Mouse (Mus musculus): ENCODE results near the gene Lsm10.
"Not testable (repeated sequence)": the region's sequence is repeated elsewhere in the genome, so short reads cannot be mapped to it uniquely, and the experiment has no call there.

Lsm10 gene

DNA sequence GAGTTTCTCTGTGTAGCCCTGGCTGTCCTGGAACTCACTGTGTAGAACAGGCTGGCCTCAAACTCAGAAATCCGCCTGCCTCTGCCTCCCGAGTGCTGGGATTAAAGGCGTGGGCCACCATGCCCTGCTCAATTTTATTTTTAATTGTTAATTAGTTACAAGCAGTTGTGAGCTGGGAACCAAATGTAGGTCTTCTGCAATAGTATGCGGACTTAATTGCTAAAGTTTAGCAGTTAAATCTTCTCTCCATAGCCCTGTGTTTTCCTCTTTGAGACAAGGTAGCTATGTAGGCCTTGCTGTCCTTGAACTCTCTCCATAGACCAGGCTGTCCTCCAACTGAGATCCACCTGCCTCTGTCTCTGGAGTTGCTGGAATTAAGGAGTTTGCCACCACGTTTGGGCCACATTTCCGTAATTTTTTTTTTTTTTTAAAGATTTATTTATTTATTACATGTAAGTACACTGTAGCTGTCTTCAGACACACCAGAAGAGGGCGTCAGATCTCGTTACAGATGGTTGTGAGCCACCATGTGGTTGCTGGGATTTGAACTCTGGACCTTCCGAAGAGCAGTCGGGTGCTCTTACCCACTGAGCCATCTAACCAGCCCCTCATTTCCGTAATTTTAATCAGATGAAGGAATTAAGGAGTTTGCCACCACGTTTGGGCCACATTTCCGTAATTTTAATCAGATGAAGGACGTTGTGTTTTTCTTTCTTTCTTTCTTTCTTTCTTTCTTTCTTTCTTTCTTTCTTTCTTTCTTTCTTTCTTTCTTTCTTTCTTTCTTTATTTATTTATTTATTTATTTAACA, 597 bp upstream of the Lsm10 start:
- not testable (repeated sequence) for DNase-seq (ENCODE audit: low spot score)

DNA sequence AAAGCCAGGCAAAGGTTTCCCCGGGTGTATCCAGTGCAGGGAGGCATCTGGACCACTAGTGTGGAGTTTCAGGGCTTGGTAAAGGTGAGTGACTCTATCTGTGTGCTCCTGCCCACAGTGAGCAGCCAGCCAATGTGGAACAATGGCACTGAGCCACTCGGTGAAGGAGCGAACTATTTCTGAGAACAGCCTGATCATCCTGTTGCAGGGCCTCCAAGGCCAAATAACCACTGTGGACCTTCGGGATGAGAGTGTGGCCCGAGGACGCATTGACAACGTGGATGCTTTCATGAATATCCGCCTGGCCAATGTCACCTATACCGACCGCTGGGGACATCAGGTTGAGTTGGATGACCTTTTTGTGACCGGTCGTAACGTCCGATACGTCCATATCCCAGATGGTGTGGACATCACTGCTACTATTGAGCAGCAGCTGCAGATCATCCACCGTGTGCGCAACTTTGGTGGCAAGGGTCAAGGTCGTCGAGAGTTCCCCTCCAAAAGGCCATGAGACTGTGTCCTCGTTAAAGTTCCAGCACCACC, 1.4 kb downstream of the Lsm10 start:
- DNase-seq (ENCODE audit: low spot score), result no peak

DNA sequence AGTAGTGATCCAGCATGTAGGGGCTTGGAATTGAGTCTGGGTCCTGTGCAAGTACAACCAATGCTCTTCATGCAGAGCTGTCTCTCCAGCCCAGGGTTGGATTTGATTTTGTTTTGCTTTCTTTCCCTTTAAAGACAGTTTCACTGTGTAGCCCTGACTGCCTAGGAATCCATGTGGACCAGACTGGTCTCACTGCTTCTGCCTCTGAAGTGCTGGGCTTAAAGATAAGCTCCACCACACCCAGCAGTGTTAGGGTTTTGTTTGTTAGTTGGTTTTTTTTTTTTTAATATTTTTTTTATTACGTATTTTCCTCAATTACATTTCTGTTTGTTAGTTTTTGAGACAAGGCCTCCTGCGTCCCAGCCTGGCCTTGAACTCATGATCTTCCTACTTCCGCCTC, 2.9 kb downstream of the Lsm10 start:
- DNase-seq (ENCODE audit: low spot score), result no peak

DNA sequence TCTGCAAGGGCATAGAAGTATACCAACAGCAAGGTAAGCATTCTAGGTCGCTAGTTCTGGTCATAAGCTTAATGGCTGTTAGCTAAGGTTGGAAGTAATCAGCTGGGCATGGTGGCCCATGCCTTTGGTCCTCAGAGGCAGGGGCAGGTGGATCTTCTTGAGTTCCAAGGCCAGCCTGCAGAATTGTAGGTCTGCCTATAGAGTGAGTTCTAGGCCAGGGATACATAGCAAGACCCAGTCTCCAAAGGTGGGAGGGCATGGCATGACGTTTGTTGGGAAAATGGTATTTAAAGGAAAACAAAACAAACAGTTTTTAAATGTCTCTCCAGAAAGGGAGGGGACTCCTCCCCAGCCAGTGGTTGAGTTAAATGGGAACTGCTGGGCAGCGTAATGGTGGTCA, 4.3 kb downstream of the Lsm10 start:
- no peak for DNase-seq (ENCODE audit: low spot score)

DNA sequence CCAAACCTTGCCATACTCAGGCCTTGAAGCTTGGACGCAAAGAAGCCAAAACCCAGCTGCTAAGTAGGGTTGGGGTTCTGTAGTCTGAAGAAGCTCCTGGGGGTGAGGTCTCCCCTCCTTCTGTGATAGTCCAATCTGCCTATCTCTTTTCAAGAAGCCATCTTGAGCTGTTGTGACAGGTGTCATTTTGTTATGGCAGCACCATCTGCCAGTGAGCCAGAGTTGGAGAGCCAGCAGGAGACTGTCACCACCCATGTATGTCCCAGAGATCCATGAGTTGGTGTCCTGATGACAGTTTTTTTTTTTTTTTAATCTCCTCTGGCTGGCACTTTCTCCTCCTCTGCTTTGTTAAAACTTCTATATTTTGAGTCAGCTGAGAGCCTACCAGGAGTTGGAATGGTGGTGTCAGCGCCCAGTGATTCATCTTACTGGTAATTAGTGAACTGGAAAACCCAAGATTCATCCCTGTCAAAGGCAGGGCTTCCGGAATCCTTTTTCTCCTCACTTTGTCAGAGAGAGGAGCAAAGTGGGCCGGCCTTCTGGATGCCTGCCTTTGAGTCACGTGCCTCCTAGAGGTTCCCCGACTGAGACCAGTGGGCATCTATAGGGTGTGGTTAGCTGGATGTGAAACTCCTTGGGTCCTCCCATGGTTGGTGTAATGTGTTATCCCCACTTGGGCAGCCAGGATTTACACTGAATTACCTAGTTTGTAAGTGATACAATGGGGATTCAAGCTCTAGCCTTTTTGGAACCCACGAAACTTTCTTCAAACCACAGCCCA, 5.8 kb downstream of the Lsm10 start:
- DNase-seq (ENCODE audit: low spot score), result no peak

DNA sequence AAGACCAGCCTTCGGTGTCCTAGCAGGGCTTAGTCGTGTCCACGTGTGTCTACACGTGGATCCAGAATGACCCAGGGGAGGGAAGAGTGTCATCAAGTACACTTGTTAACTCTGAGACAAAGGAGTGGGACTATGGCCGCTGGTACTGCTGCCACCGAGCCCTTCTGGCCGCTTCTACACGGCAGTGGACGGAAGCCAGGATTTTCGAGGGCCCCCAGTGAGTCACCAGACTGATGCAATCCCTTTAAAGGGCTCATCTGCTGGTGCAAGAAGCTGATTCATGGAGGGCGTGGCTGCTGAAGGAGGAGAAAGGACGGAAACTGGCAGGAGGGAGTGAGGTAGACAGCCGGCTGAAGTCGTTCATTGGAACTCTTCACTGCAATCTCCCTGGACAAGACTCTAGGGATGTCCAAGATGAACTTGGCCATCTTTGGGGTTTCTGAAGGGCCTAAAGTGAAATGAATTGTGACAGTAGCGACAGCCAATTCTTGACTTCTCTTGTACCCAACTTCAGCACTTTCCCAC, 6.7 kb downstream of the Lsm10 start:
- peak; percentile 55 for DNase-seq (ENCODE audit: low spot score)

DNA sequence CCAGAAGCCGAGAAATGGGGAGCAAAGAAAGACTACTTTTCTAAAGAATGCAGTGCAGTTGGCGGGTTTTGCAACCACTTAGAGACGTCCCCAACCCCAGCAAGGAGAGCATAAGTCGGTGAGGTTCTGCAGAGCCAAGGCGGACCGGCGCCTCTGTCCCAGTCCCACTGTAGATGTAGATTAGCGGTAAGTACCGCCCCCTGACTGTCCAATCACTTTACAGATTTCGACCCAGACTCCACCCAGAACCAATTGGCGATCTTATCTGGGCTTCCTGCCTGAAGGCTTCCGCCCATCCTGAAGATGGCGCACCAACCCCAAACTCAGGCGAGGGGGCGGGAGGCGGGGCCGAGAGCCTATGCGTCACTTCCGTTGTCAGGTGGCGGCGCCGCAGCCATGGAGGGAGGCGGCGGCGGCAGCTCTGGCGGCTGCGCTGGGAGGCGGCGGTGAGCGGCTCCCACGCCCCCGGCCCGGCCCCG, 7.2 kb downstream of the Lsm10 start, which contains the start of gene Stk40:
Gene Stk40, plus strand, starts transcription at position 368 of the 479 bp plus-strand sequence.
- peak; percentile 96 for DNase-seq (ENCODE audit: low spot score)

DNA sequence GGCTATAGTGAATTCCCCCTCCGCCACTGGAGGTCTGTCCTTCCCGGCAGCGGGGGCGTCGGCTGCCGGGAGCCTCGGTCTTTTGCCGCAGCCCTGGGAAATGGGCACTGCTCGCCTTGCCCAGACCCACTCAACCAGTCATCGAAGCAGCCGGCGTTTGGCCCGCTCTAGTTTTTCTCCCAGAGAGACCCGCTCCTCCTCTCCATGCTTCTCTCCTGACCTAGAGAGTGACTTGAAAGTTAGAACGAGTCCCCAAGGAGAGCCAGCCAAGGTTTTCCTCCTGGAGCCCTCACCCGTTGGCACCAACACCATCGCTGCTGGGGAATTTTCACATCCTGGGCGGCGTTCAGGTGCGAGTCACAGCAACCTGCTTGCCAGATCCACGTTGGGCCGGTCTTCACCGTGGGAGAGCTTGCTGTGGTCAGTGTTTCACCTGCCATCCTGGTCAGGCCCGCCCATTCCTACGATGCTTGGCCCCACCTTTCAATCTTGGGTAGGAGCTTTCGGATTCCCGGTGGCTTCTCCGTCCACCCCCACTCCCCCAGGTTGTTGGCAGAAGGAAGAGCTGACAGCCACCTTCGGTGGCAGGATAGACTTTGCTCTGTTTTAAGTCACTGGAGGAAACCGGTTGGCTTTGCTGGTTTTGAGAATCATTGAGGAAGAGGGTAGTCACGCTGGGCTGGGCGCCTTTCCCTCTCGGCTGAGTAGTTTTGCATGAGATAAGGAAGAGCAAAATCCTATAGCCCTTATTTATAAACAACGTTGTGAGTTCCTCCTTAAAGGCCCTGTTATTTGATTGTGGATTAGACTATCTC, 8.0 kb downstream of the Lsm10 start:
- DNase-seq (ENCODE audit: low spot score), result no peak

DNA sequence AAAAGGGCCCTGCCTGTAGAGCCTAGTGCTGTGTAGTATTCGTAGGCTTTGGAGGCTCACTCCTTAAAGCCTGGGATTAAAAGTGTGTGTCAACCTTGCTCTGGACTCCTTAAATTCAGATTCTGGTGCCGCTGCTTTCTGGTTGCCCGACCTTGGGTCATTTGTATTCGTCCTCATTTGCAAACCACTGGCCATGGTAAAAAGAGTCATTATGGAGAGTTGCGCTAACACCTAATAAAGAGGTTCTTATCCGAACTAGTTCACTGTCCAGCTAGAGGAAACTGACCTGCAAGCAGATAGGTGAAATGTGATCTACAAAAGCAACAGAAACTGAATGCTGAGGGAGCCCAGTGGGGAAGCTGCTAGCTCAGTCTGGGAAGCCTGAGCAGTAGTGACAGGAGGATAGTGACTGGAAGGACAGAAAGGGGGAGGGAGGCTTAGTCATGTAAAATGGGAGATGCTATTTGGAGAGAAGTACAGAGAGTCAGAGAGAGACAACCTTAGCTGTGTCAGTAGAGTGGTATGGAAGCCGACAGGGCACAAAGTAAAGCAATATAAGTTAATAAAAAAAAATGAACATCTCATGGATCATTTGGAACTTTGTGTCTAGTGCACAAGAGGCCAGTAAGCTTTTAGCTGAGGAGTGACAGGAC, 8.8 kb downstream of the Lsm10 start:
- no peak for DNase-seq (ENCODE audit: low spot score)

DNA sequence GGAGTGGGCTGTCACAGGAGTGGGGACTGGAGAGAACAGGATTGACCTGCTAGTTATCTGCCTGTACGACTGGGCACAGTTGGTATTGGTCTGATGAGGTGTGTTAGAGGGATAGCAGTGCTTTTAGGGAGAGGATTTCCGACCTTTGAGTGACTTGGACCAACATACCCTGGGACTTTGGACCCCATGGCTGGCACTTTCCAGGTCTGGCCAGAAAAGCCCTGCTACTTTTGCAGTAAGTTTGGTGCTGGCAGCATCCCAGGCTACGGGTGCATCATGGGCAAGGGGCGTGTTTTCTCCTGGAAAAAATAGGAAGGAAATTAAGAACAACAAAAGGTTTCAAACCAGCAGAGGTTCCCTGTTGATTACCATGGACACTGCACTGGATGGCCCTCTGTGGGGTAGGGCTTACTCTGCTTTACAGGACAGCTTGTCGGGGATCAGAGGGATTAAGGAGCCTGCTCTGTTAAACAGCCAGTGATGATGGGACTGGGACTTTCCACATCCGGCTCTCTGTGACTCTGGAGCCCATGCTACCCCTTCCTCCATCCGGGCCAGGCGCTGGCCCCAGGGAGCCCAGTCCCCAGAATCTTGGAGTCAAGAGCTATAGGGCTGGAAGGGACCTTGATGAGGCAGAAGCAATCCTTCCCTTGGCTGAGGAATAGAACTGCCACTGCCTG, 11.8 kb downstream of the Lsm10 start:
- DNase-seq (ENCODE audit: low spot score), result no peak

DNA sequence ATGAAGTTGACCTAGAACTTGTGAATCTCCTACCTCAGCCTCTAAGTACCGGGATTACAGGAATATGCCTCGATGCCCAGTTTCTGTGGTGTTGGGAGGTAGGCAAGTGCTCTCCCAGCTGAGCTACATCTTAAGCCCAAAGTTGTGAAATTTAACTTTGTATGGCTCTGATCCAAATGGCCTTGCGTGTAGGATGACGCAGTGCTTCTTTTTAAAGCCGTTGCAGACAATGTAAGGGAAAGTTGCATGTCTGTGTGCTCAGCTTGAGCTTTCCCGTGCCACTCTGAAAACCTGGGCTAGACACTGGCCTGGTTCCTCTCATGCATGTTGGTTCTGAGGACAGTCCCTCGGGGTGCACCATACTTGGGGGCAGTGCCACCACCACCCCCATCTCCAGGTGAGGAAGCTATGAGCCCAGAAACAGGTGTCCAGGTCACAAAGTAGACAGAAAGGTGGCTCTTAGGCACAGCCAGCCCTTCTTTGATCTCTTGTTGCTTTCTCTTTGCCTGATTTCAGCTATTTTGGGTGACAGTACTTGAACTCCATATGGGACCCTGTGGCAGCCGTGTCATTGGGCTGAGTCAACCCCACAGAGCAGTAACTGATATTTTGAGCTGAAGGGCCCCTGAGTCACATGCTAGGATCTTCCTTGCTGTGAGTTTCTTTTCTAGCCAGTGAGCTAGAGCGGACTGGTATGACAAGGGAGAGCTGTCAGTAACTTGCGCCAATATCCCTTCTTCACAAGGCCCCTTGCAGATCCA, 13.4 kb downstream of the Lsm10 start:
- peak; percentile 22 for DNase-seq (ENCODE audit: low spot score)

DNA sequence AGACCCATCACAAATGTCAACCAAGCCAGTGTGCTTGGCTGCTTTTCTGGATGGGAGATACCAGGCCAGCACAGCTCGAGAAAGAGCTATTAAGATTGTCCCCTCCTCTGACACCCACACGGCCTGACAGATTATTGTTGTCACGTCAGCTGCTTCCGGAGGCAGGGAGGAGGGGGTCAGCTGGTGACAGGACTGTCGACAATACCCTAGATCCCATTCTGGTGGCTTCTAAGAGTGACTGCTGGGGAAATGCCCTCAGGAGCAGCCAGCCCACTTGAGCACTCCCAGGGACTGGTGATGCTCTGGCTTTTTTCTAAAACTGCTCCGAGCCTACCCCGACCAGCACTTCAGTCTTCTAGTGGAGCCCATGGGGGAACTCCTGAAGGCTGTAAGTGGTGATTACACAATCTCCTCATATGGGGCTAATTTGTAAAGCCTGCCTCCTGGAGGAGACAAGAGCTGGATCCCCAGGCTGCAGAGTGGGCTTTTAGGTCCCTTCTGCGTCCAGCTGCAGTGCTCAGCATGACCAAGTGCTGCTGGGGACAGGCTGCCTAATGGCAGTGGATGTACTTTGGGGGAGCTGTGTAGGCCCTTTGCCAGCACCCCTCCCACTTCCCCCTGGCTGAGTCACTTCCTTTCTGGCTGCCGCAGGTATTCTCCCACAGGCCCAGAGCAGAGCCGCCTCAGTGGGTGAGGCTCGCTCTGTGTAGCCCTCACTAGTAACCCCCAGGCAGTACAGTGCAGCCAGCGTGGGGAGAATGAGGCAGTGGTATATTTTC, 14.1 kb downstream of the Lsm10 start:
- peak; percentile 85 for DNase-seq (ENCODE audit: low spot score)

DNA sequence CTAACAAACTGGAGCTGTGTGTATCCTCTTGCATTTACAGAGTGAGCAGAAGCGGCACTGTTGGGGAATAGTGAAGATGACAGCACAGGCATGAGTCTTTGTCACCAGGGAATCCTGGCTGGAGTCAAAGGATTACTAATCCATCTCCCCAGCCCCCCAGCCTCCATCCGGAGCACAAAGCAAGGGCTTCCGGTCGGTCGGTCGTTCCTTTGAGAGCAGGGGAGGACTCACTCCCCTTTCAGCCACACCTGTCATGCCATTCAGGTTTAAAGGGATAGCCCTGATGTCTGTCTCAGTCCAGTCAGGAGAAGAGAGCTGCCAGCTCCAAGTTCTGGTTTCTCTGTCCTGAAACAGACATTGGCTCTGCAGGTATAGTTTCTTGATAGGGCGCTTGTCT, 14.7 kb downstream of the Lsm10 start:
- DNase-seq (ENCODE audit: low spot score), result no peak

DNA sequence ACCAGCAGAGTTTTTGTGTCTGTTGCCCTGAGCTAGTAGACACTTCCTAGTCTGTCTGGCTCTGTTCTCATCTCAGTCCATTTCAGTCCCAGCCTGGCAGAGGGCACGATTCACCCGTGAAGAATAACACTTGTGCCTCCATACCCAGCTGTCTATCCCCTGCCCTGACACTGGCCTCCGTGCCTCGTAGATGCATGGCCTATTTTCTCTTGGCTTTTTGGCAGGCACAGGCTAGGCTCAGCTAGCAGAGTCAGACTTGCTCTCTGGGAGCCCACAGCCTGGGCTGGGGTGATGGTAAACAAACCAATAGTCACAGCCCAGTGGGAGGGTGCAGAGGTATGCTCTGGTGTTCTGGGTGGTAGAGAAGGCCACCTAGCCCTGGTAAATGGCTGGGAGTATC, 16.8 kb downstream of the Lsm10 start:
- no peak for DNase-seq (ENCODE audit: low spot score)

DNA sequence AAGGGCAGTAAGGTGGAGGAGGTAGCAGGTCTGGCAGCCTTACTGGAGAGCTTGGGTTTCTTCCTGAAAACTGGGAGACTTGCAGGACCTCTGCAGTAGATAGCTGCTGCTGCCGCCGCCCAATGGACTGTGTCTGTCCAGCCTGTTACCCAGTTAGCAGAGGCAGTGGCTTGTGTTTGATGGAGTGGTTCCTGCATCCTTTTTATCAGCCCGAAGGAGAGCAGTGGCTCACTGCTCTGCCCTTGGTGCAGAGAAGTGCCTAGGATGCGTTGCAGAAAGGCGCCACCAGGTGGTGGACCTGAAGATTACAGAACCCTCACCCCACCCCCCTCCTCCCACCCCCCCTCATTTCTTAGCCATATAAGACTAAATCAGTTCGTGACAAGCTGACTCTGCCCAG, 17.5 kb downstream of the Lsm10 start:
- DNase-seq (ENCODE audit: low spot score), result peak; percentile 76

DNA sequence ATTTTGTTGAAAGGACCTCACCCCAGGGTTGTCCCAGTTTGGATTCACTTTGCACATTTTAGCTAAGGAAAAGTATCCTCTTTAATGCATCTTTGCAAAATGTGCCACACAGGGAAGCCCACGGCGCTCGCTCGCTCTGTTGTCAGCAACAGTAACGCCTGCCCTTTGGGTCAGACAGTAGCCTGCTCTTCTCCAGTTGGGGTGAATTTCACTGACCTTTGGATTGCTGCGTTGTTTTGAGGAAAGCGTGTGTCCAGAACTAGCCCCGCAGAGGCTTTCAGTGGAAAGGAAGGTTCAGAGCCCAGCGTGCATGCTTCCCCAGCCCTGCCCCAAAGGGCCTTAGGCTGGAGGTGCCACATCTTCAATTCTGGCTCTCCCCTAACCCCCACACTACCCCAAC, 19.0 kb downstream of the Lsm10 start:
- no peak for DNase-seq (ENCODE audit: low spot score)

DNA sequence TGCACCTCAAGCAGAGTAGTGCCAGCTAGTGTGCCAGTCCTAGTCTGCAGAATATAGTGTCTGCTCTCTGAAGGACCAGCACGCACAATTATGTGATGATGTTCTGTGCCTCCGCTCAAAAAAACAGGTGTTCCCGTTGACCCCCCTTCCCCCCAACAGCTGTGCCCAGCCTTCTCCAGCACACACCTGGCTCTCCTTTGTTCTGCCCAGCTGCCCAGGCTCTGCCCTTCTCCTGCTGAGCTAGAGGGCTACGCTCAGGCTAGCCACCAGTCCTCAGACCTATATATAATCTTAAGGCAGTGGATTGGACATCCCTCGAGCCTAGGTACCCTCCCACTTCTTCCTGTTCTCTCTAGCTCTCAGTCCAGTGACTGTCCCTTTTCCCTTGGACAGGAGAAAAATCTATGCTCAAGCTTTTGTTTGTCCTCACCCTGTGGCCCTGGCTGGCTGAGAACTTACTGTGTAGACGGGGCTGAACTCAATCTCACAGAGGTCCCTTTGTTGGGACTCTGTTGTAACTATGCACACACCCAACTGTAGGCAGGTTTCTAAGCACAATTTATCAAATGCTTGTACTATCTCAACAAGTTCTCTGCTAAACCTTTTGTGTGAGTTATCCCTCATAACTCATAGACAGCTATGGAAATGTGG, 19.6 kb downstream of the Lsm10 start:
- no peak for DNase-seq (ENCODE audit: low spot score)

DNA sequence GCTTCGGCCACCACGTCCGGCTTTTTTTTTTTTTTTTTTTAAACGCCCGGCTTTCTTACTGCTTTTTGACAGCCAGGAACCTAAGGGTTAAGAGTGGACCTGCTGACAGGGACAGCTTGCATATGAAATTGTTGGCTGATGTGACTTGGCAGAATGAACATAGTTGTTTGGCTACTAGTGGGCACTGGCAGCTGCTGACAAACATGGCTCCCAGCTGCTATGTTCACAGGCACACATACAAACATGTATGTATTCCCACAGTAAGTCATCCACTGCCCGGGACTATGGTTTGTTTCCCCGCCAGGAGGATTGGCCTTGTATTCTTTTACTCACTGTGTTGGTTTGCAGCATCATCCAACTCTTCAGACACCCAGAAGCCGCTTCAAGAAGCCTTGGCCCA, 20.7 kb downstream of the Lsm10 start:
- no peak for DNase-seq (ENCODE audit: low spot score)

DNA sequence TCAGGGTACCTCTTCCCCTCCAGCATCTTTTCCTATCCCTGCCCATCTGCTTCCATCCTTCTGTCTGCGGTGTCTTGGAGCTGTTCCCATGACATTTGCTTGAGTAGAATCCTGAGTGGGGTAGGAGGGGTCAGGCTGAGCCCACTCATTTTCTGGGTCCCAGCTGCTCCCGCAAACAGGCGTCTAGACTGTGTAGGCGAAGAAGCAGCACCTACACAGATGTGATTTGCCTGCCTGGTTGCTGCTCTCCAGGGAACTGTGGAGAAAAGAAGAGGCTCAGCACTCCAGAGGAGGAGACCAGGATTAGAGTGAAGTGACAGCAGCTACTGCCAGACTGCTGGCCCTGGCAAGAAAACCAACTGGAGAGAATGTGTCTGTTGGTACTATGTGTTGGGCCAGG, 22.2 kb downstream of the Lsm10 start:
- DNase-seq (ENCODE audit: low spot score), result no peak

Data from T-cell, adult 2 months (primary cell).